Mouse (Mus musculus) heart, embryonic 12.5 days (tissue): ENCODE data around the gene Actn4. TPM values are rescaled to one million over a fixed set of nuclear protein-coding genes. Genes with fewer than 3 reads are reported as not detected.
A peak's percentile ranks its signal among the peaks of the same experiment; 100 is the strongest.

Experiments used
- ATAC-seq: fragments of 200-750 bp; cut with Nextera tagmentation; 2 replicates; pipeline ENCODE4 v1.8.0; 2017; ENCODE audit warnings: moderate TSS enrichment, moderate library complexity; ENCODE audit not compliant: insufficient number of reproducible peaks, low FRiP score
- H3K27ac ChIP-seq: fragments of 300-500 bp; sonication (generic); 2 replicates; pipeline ENCODE4 v1.5.1; 2016; ENCODE audit warnings: mild to moderate bottlenecking, moderate library complexity; ENCODE audit not compliant: poor library complexity, severe bottlenecking
- H3K27me3 ChIP-seq: fragments of 300-500 bp; sonication (generic); replicated peaks from 2 replicates; pipeline ENCODE4 v1.6.1; 2016; ENCODE audit warnings: mild to moderate bottlenecking, moderate library complexity
- H3K36me3 ChIP-seq: fragments of 300-500 bp; sonication (generic); 2 replicates; pipeline ENCODE4 v1.6.1; 2016; ENCODE audit warnings: mild to moderate bottlenecking, moderate library complexity
- H3K4me1 ChIP-seq: fragments of 300-500 bp; sonication (generic); replicated peaks from 2 replicates; pipeline ENCODE4 v1.6.1; 2016; ENCODE audit warnings: mild to moderate bottlenecking
- H3K4me2 ChIP-seq: fragments of 300-500 bp; sonication (generic); 2 replicates; pipeline ENCODE4 v1.6.1; 2016; ENCODE audit warnings: mild to moderate bottlenecking, moderate library complexity
- H3K4me3 ChIP-seq: fragments of 300-500 bp; sonication (generic); 2 replicates; pipeline ENCODE4 v1.5.1; 2016; ENCODE audit warnings: mild to moderate bottlenecking
- H3K9ac ChIP-seq: fragments of 300-500 bp; sonication (generic); 2 replicates; pipeline ENCODE4 v1.6.1; 2016; ENCODE audit warnings: mild to moderate bottlenecking, moderate library complexity
- H3K9me3 ChIP-seq: fragments of 300-500 bp; sonication (generic); replicated peaks from 2 replicates; pipeline ENCODE4 v1.6.1; 2016; ENCODE audit warnings: mild to moderate bottlenecking, moderate library complexity
- WGBS: fragments of 180-500 bp; shearing (Covaris S2); methylation state at CpG from one replicate; pipeline ENCODE4 v1.1.7; 2016; 5-methylcytosine and 5-hydroxymethylcytosine counted together
- polyA plus RNA-seq: library from polyadenylated mRNA; unstranded; fragments of >200 nt; fragmentation: Nextera tagmentation; extraction: Ambion mirVana; gene quantifications from 2 replicates; pipeline ENCODE4 v1.2.1, GENCODE M21; 2016

The Actn4 gene
- polyA plus RNA-seq, 1 experiment from 2014 or later = 317 TPM

GRCm38 (mm10) chr7:28922606-28923005 lies 39.5 kb downstream of the Actn4 start:
- ATAC-seq = no peak
- 64% methylated on average over 4 of the region's 4 CpGs for WGBS
- no peaks in the 10 kb centered on the region for H3K9me3 ChIP-seq
- H3K27me3 ChIP-seq = no peaks in the 10 kb centered on the region
- H3K4me2 ChIP-seq = no peak overlapping the region
- H3K4me1 ChIP-seq = peaks cover 93% of the 10 kb centered on the region
- H3K27ac ChIP-seq = peak overlapping the region; percentile 100
- H3K9ac ChIP-seq = peak overlapping the region; percentile 47; the same call in 1 of the 2 replicates
- H3K36me3 ChIP-seq = peaks cover 23% of the 10 kb centered on the region
- no peak overlapping the region for H3K4me3 ChIP-seq

GRCm38 (mm10) chr7:28921722-28922465 lies 40.2 kb downstream of the Actn4 start:
- Histone ChIP-seq H3K36me3 (peaks cover 27% of the 10 kb centered on the region), H3K4me1 (peaks cover 91% of the 10 kb centered on the region), H3K27ac (peak overlapping the region; percentile 100), H3K4me2 (no peak overlapping the region), H3K9me3 (no peaks in the 10 kb centered on the region), H3K9ac (peak overlapping the region; percentile 47), H3K4me3 (no peak overlapping the region), H3K27me3 (no peaks in the 10 kb centered on the region)
- 63% methylated on average over 8 of the region's 8 CpGs for WGBS
- no peak for ATAC-seq

GRCm38 (mm10) chr7:28921178-28921577 lies 41.0 kb downstream of the Actn4 start:
- no peaks in the 10 kb centered on the region for H3K27me3 ChIP-seq
- H3K36me3 ChIP-seq = peaks cover 33% of the 10 kb centered on the region
- peak overlapping the region; percentile 100 for H3K27ac ChIP-seq
- H3K4me2 ChIP-seq = no peak overlapping the region
- H3K9ac ChIP-seq = peak overlapping the region; percentile 49
- WGBS = 37% methylated on average over 3 of the region's 3 CpGs
- no peak for ATAC-seq
- H3K4me3 ChIP-seq = no peak overlapping the region
- no peaks in the 10 kb centered on the region for H3K9me3 ChIP-seq
- H3K4me1 ChIP-seq = peaks cover 84% of the 10 kb centered on the region

- Histone ChIP-seq H3K4me3 (no peak overlapping the region), H3K27me3 (no peaks in the 10 kb centered on the region), H3K36me3 (peaks cover 47% of the 10 kb centered on the region), H3K27ac (peak overlapping the region; percentile 100), H3K9me3 (no peaks in the 10 kb centered on the region), H3K9ac (peak overlapping the region; percentile 49), H3K4me2 (peak overlapping the region; percentile 44), H3K4me1 (peaks cover 71% of the 10 kb centered on the region)
- ATAC-seq = peak; percentile 72
- 17% methylated on average over 6 of the region's 6 CpGs for WGBS
Measured at GRCm38 (mm10) chr7:28919815-28920214, 42.3 kb downstream of the Actn4 start.

GRCm38 (mm10) chr7:28918540-28918939 lies 43.6 kb downstream of the Actn4 start:
- Histone ChIP-seq H3K9ac (no peak overlapping the region), H3K36me3 (peaks cover 59% of the 10 kb centered on the region), H3K27me3 (no peaks in the 10 kb centered on the region), H3K4me3 (no peak overlapping the region), H3K4me1 (peaks cover 58% of the 10 kb centered on the region), H3K27ac (0 out of 2 replicates have a peak overlapping the region, but pooled peaks have one; percentile 1), H3K4me2 (no peak overlapping the region), H3K9me3 (no peaks in the 10 kb centered on the region)
- WGBS = 72% methylated on average over 8 of the region's 8 CpGs
- ATAC-seq = no peak

- no peaks in the 10 kb centered on the region for H3K9me3 ChIP-seq
- peaks cover 56% of the 10 kb centered on the region for H3K4me1 ChIP-seq
- no peak for ATAC-seq
- WGBS = 74% methylated on average over 10 of the region's 10 CpGs
- no peak overlapping the region for H3K4me3 ChIP-seq
- H3K36me3 ChIP-seq = peaks cover 67% of the 10 kb centered on the region
- H3K27ac ChIP-seq = peak overlapping the region; percentile 28; the same call in 1 of the 2 replicates
- H3K9ac ChIP-seq = no peak overlapping the region
- no peaks in the 10 kb centered on the region for H3K27me3 ChIP-seq
- H3K4me2 ChIP-seq = no peak overlapping the region
Measured at GRCm38 (mm10) chr7:28917503-28918426, 44.4 kb downstream of the Actn4 start.

- Histone ChIP-seq H3K9me3 (no peaks in the 10 kb centered on the region), H3K4me1 (peaks cover 55% of the 10 kb centered on the region), H3K4me3 (no peak overlapping the region), H3K36me3 (peaks cover 80% of the 10 kb centered on the region), H3K4me2 (no peak overlapping the region), H3K9ac (no peak overlapping the region), H3K27ac (no peak overlapping the region), H3K27me3 (no peaks in the 10 kb centered on the region)
- no peak for ATAC-seq
Measured at GRCm38 (mm10) chr7:28916491-28916890, 45.6 kb downstream of the Actn4 start.

GRCm38 (mm10) chr7:28913171-28913570 lies 49.0 kb downstream of the Actn4 start:
- ATAC-seq = no peak
- Histone ChIP-seq H3K27ac (no peak overlapping the region), H3K9ac (no peak overlapping the region), H3K9me3 (no peaks in the 10 kb centered on the region), H3K4me3 (no peak overlapping the region), H3K36me3 (peaks cover 98% of the 10 kb centered on the region), H3K4me1 (peaks cover 28% of the 10 kb centered on the region), H3K27me3 (no peaks in the 10 kb centered on the region), H3K4me2 (no peak overlapping the region)
- 73% methylated on average over 11 of the region's 11 CpGs for WGBS

GRCm38 (mm10) chr7:28911632-28912031 lies 50.5 kb downstream of the Actn4 start:
- Histone ChIP-seq H3K9me3 (no peaks in the 10 kb centered on the region), H3K27ac (peak overlapping the region; percentile 76), H3K27me3 (no peaks in the 10 kb centered on the region), H3K4me3 (no peak overlapping the region), H3K4me1 (peaks cover 24% of the 10 kb centered on the region), H3K36me3 (peaks cover 99% of the 10 kb centered on the region), H3K9ac (no peak overlapping the region), H3K4me2 (no peak overlapping the region)
- ATAC-seq = peak; percentile 71
- WGBS = 52% methylated on average over 4 of the region's 4 CpGs

- ATAC-seq = no peak
- 0 out of 2 replicates have a peak overlapping the region, but pooled peaks have one; percentile 16 for H3K27ac ChIP-seq
- peaks cover 37% of the 10 kb centered on the region for H3K4me1 ChIP-seq
- H3K9me3 ChIP-seq = no peaks in the 10 kb centered on the region
- 0 out of 2 replicates have a peak overlapping the region, but pooled peaks have one; percentile 6 for H3K9ac ChIP-seq
- no peak overlapping the region for H3K4me3 ChIP-seq
- H3K36me3 ChIP-seq = peaks cover 99% of the 10 kb centered on the region
- H3K4me2 ChIP-seq = no peak overlapping the region
- WGBS = 95% methylated on average over 5 of the region's 5 CpGs
- H3K27me3 ChIP-seq = no peaks in the 10 kb centered on the region
Measured at GRCm38 (mm10) chr7:28907195-28907594, 54.9 kb downstream of the Actn4 start.

- peak overlapping the region; percentile 93 for H3K27ac ChIP-seq
- no peak for ATAC-seq
- peaks cover 41% of the 10 kb centered on the region for H3K4me1 ChIP-seq
- no peaks in the 10 kb centered on the region for H3K27me3 ChIP-seq
- 76% methylated on average over 10 of the region's 10 CpGs for WGBS
- H3K9ac ChIP-seq = peak overlapping the region; percentile 13; the same call in 1 of the 2 replicates
- H3K4me3 ChIP-seq = no peak overlapping the region
- H3K36me3 ChIP-seq = peaks cover 100% of the 10 kb centered on the region
- H3K9me3 ChIP-seq = no peaks in the 10 kb centered on the region
- no peak overlapping the region for H3K4me2 ChIP-seq
Measured at GRCm38 (mm10) chr7:28903778-28904177, 58.4 kb downstream of the Actn4 start.
